Mouse (Mus musculus) adrenal gland, adult (tissue): ENCODE data around the gene Shprh.
"Not testable (repeated sequence)": the region's sequence is repeated elsewhere in the genome, so short reads cannot be mapped to it uniquely, and the experiment has no call there.

Experiments
- DNase-seq, 2 experiments: peaks; one replicate each; pipeline ENCODE4 v3.0.0; 2022 to 2023; ENCODE audit warnings: low spot score in 1 of 2; ENCODE audit not compliant: inconsistent age in 2 of 2

Shprh gene

GRCm38 (mm10) chr10:11242988-11243387, 93.8 kb downstream of the Shprh start:
- DNase-seq, result not testable (repeated sequence)

- no peak for DNase-seq
These were observed 99.0 kb downstream of the Shprh start for GRCm38 (mm10) chr10:11248210-11248609.

GRCm38 (mm10) chr10:11250247-11250997, 101.2 kb downstream of the Shprh start:
- DNase-seq, result no peak

DNA sequence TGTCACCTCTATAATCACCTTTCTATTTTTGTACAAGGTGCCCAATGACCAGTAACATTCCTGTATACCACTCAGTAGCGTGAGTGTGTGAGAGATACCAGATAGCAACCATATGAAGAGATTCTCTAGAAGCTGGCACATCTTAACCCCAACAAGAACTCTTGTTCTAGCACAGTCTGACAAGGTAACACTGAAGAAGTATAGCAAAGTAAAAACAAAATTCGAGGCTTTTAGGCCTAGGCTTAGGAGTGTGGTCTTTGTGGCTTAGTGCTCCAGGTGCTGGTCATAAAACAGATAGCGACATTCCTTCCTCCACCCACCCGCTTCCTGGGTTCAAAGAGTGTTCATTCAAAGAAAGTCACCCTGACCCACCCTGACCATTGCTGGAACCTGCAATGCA, 104.4 kb downstream of the Shprh start:
- DNase-seq, result not testable (repeated sequence)

DNA sequence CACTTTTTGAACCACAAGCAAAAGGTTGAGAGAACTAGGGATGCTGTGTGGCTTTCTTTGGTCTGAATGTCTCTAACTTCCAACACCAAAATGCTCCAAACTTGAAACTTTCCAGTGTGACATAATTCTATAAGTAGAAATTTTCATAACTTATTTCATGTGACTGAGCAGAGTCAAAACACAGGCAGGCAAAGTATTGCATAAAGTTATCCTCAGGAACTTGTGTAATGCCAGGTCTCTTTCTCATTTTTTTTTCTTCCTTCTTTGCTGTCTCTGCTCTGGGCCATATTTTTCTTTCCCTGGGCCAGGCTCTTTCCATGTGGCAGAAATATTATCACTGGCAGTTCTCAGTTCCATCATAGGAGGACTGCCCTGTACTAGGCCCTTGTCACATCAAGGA, 110.9 kb downstream of the Shprh start:
- DNase-seq, result no peak

DNA sequence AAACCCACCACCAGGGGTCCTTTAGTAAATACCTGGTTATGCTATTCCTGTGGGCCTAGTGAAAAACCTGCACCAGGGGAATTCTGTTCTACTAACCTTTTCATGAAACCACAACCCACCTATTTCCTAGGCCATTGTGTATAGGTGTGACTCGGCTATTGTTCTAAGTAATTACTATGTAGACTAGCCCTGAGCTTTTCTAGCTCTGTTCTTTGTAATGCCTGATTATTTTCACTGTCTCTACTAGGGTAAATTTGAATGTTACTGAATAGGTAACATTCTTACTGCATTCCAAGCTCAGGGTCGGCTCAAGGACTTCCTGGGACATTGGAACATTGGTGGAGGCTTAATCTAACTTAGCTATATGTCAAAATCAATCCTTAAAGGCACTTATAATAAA, 113.1 kb downstream of the Shprh start:
- DNase-seq, result not testable (repeated sequence)

DNA sequence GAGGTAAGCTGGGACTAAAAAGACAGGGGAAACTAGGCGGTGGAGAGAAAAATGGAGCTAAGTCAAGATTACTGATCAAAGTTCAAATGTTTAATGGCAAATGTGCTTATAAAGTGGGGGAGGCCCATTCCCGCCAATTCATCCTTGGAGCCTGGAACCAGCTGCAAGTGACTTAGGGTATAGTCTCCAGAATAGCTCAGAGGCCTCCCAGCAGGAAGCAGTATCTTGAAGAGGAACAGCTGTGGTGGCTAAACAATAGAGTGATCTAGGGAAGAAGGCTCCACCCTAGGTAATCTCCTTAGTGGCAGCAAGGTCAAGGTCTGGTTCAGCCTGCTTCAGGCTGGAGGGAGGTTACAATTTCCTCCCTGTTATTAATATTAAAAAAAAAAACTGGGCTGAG, 114.6 kb downstream of the Shprh start:
- not testable (repeated sequence) for DNase-seq
